Mouse (Mus musculus) neutrophil, adult 5-6 weeks (primary cell): Measurements from ENCODE around the gene Ttc4. TPM values are rescaled to one million over a fixed set of nuclear protein-coding genes. Genes with fewer than 3 reads are reported as not detected.

Source experiments
- ATAC-seq: fragments of 151-379, 151-347 bp; 2 replicates; pipeline ENCODE4 v1.8.0; 2017; ENCODE audit warnings: mild to moderate bottlenecking, moderate TSS enrichment; ENCODE audit not compliant: insufficient number of reproducible peaks, poor library complexity, low FRiP score, severe bottlenecking; ENCODE audit errors: extremely low read depth
- total RNA-seq: library from RNA; stranded (forward); fragments of 200-1000 nt; gene quantifications from 2 replicates; pipeline ENCODE4 v1.2.3, GENCODE M21; 2017

Gene Ttc4
- total RNA-seq: 29.7 and 36.6 TPM in 2 replicates

DNA sequence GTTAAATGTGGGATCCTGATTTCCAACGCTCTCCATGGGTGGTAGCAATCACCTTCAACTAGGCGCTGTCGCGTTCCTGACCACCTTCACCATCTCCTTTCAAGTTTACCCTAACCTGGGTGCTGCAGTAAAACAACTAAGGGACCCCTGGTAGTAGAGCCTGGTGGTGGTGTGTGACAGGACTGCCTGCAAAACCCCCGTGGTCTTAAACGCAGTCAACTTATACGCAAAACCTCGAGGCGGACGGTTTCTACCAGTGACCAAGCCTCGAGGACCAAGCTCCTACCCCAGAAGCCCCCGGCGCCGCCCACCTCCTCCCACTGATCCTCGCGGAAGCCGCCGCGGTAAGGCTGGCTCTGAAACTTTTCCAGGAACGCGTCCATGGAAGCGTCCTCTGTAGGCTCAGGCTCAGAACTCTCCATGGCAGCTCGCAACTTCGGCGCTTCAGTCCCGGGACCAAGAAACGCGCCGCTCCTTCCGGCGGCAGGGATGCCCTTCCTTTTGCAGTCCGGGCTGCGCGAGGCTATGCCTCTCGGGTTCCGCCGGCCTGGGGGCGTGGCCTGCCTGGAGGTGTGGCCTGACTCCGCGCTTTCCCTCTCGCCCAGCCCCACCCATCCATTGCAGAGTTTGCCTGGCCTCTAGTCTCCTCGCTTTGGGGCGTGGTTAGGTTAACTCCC is at the start of gene Ttc4:
Gene Ttc4 (minus strand): TSS at position 503 of the 677 bp plus-strand sequence.
- ATAC-seq: peak; percentile 75

GRCm38 (mm10) chr4:106720631-106721030 is 41.9 kb upstream of the Ttc4 start:
- no peak for ATAC-seq

DNA sequence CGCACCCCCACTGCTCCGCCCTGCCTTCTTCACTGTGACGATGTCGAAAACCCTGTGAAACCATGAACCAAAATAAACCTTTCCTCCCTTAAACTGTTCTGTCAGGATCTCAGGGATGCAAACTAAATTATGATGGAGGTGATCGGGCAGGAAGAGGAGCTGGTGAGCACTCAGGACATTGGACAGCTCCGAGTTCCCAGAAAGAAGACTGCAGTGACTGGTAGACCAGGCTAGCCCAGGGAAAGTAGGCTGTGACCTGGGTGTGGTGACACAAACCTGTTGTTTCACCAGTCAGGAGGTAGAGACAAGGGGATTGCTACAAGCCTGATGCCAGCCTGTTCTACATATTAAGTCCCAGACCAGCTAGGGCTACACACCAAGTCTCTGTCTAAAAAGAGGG is 34.9 kb upstream of the Ttc4 start:
- no peak for ATAC-seq

DNA sequence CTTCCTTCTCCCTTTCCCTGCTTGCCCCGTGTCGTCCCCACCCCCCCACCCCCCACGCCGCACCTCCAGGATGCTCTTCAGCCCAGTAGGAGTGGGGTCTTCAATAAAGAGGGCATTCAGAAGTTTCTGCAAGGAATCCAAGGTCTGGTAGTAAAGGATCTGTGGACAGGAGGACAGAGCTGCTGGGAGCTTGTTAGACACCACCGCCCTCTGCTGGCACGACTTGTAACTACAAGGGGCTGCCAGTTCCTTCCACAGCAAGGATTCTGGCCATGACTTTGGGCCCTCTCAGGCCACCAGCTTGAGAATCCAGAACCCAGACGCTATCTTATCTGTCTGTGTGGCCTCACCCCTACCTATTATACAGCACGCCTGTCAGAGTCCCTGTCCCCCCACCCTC is 29.7 kb upstream of the Ttc4 start:
- peak; percentile 38; the same call in 1 of the 2 replicates for ATAC-seq

- no peak for ATAC-seq
These were observed 29.2 kb upstream of the Ttc4 start for GRCm38 (mm10) chr4:106707957-106708356.

GRCm38 (mm10) chr4:106705096-106705665 is 26.4 kb upstream of the Ttc4 start:
- ATAC-seq: no peak

GRCm38 (mm10) chr4:106704416-106704815 is 25.7 kb upstream of the Ttc4 start:
- ATAC-seq: no peak

DNA sequence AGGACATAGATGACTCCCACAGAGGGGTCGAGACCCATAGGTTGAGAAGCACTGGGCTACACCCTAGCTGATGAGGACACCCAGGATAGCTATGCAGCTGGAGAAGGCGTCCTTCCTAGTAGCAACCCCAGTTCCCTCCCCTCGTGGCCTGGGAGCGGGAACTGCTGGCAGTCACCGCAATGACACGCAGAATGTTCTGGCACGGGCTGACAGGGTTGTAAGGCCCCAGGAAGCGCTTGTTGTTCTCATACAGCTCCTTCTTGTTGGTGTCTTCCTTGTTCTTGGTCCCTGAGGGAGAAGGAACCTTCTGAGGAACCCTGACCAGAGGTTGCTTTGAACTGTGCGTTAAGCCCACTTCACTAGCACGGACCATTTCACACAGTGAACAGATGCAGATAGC is 25.2 kb upstream of the Ttc4 start:
- no peak for ATAC-seq

DNA sequence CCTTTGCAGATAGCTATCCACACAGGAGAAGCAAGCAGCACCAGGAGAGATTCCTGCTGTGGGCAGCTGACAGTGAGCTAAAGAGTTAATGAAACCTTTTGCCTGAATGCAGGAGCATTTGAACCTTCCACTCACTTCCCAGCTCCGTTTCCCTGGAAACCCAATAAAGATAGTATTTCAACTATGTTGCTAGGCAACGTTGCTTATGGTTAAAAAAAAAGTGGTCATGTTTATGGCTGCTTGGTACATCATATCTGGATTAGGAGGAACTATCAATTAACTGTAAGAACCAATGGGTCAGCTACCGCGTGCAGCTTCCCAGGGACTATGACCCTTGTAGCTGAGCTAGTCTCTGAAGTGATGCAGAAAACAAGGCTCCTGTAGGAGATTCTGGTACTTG is 22.1 kb upstream of the Ttc4 start:
- ATAC-seq: no peak

- no peak for ATAC-seq
These were observed 21.2 kb upstream of the Ttc4 start for GRCm38 (mm10) chr4:106699989-106700388.

DNA sequence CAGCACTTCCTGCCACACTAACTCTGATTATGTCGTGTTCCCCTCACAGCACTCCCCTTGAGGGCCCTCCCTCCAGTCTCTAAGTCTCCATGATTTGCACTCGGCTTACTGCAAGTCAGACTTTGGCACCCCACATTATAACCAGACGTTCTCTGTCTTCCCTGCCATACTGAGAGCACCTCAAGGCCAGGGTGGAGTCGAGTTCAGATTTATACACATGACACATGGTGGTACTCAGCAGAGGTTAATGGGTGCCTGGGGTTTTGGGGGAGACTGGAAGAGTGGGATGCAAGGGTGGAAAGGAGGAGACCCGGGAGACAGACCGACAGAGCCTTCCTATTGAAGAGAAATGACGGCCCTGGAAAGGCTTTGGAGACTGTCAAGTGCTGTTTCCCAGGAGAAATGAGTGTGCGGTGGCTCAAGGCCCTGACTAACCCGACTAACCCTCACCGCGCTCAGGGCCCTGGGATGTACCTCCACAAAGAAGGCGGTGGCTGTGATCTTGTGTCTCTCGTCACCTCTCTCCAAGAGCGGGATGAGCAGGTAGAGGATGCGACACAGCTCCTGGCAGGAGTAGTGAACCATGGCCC is 15.2 kb upstream of the Ttc4 start:
- ATAC-seq: no peak

GRCm38 (mm10) chr4:106688636-106689296 is 10.0 kb upstream of the Ttc4 start:
- ATAC-seq: no peak

- ATAC-seq: no peak
These were observed 2.2 kb upstream of the Ttc4 start for GRCm38 (mm10) chr4:106680955-106681354.

DNA sequence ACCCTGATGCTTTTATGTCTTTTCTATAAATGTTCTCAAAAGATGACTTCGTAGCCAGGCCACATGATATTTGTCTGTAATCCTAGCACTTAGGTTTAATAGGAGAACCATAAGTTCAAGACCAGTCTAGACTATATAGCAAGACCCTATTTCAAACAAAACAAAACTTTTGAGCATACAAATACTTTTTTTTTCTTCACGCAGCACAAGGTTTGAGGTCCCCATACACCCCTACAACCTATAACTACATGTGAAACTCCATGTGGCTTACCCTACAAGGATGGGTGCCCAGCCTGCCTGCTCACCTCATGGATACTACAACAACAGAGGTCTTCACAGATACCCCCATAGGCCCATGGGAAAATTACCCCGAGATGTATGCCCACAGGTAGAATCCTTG is 408 bp upstream of the Ttc4 start:
- no peak for ATAC-seq

DNA sequence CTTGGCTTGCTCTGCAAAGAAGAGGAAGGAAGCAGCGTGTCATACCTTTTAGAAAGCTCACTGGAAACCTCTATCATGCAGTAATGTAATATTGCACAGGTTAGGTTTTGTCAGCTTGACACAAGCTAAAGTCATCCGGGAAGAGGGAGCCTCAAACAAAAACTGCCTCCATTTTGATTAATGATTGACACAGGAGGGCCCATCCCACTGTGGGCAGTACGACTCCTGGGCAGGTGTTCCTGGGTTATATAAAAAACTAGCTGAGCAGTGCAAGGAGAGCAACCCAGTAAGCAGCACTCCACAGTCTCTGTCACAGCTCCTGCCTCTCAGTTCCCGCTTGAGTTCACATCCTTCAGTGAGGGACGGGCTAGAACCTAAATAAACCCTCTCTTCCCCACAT is 2.0 kb downstream of the Ttc4 start:
- no peak for ATAC-seq

- ATAC-seq: no peak
These were observed 12.2 kb downstream of the Ttc4 start for GRCm38 (mm10) chr4:106666546-106666945.

DNA sequence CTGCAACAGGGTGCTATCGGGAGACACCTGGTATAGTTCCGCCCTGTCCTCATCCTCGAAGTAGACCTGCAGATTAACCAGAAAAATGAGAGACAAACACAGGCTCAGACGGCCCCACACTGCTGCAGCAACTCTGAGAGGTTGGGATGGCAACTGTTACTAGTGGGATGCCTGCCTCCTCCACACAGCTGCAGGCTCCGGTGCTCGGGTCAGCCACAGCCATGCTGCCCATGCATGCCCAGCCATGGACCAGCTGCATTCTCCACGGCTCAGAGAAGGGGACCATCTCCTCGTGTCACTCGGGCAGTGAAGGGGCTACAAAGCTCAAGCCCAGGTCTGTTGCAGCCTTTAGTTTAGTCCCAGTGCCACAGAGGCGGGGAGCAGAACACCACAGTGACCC is 13.1 kb downstream of the Ttc4 start:
- no peak for ATAC-seq

GRCm38 (mm10) chr4:106665269-106665668 is 13.5 kb downstream of the Ttc4 start:
- no peak for ATAC-seq

- no peak for ATAC-seq
These were observed 14.0 kb downstream of the Ttc4 start for GRCm38 (mm10) chr4:106664697-106665096.

DNA sequence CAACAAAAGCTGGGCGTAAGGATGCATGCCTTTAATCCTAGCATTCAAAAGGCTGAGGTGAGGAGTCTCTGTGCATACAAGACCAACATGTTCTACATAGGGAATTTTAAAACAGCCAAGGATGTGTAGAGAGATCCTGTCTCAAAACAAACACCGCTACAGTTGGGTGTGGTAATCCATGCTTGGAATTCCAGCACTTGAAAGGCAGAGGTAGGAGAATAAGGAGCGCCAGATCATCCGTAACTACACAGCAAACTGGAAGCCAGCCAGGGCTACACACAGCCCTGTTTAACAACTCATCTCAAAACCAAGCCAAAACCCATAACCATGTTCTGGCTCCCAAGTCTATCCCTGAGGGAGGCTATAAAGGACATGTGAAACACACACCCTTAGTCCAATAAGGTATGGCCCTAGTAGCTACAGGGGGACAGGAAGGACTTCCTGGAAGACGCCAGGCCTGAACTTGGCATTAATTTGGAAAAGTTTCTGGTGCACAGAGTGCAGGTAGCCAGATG is 14.7 kb downstream of the Ttc4 start:
- ATAC-seq: no peak
